Mouse (Mus musculus) hindbrain, embryonic 11.5 days (tissue): ENCODE results near the gene Ero1lb. TPM values are rescaled to one million over a fixed set of nuclear protein-coding genes. Genes with fewer than 3 reads are reported as not detected.

Experiments used
- ATAC-seq: fragments of 200-750 bp; cut with Nextera tagmentation; 2 replicates; pipeline ENCODE4 v1.8.0; 2017; ENCODE audit warnings: mild to moderate bottlenecking, moderate TSS enrichment, moderate library complexity; ENCODE audit not compliant: low FRiP score
- DNase-seq: peaks from one replicate; pipeline ENCODE4 v3.0.0-alpha.2; 2015; ENCODE audit warnings: low spot score
- H3K27ac ChIP-seq: fragments of 300-500 bp; sonication (generic); 2 replicates; pipeline ENCODE4 v1.5.1; 2014; ENCODE audit warnings: mild to moderate bottlenecking, low read depth, low read length
- H3K27me3 ChIP-seq: fragments of 300-500 bp; sonication (generic); 2 replicates; pipeline ENCODE4 v1.6.1; 2014; ENCODE audit warnings: mild to moderate bottlenecking, low read length, moderate library complexity, mixed read lengths; ENCODE audit not compliant: control insufficient read depth, insufficient read depth
- H3K36me3 ChIP-seq: fragments of 300-500 bp; sonication (generic); 2 replicates; pipeline ENCODE4 v1.6.1; 2014; ENCODE audit warnings: mild to moderate bottlenecking, low read length, moderate library complexity, mixed read lengths; ENCODE audit not compliant: control insufficient read depth, insufficient read depth
- H3K4me1 ChIP-seq: fragments of 300-500 bp; sonication (generic); replicated peaks from 2 replicates; pipeline ENCODE4 v1.6.1; 2014; ENCODE audit warnings: low read length, mixed read lengths; ENCODE audit not compliant: control insufficient read depth, insufficient read depth
- H3K4me2 ChIP-seq: fragments of 300-500 bp; sonication (generic); replicated peaks from 2 replicates; pipeline ENCODE4 v1.6.1; 2014; ENCODE audit warnings: mild to moderate bottlenecking, low read depth, low read length
- H3K4me3 ChIP-seq: fragments of 300-500 bp; sonication (generic); 2 replicates; pipeline ENCODE4 v1.5.1; 2014; ENCODE audit warnings: low read depth, low read length
- H3K9ac ChIP-seq: fragments of 300-500 bp; sonication (generic); 2 replicates; pipeline ENCODE4 v1.6.1; 2014; ENCODE audit warnings: low read depth, low read length
- H3K9me3 ChIP-seq: fragments of 300-500 bp; sonication (generic); 2 replicates; pipeline ENCODE4 v1.6.1; 2016; ENCODE audit warnings: low read length; ENCODE audit not compliant: control insufficient read depth
- WGBS: fragments of 180-500 bp; shearing (Covaris S2); extraction: QIAGEN DNeasy Blood & Tissue Kit; methylation state at CpG from one replicate; pipeline ENCODE4 v1.1.7; 2014; 5-methylcytosine and 5-hydroxymethylcytosine counted together
- polyA plus RNA-seq: library from polyadenylated mRNA; unstranded; fragments of >200 nt; fragmentation: Nextera tagmentation; extraction: Ambion mirVana; gene quantifications from 2 replicates; pipeline ENCODE4 v1.2.1, GENCODE M21; 2014

Ero1lb gene
- polyA plus RNA-seq = 13.5 and 13.9 TPM in 2 replicates

- Histone ChIP-seq H3K27me3 (no peaks in the 10 kb centered on the region), H3K9me3 (no peaks in the 10 kb centered on the region), H3K4me1 (0 out of 2 replicates have a peak, but pooled peaks cover 4% of the 10 kb centered on the region), H3K4me3 (peak within 1 kb of the TSS; percentile 49), H3K9ac (peak within 1 kb of the TSS; percentile 51), H3K27ac (no peak within 1 kb of the TSS), H3K4me2 (peak within 1 kb of the TSS; percentile 80), H3K36me3 (no peaks in the 10 kb centered on the region)
- DNase-seq (peak; percentile 100), ATAC-seq (peak; percentile 99)
- under 1% methylated on average over 66 of the region's 73 CpGs for WGBS
Measured at GRCm38 (mm10) chr13:12565621-12566390, at the start of gene Ero1lb. Gene Ero1lb, plus strand, starts transcription at chr13:12565874.

GRCm38 (mm10) chr13:12519371-12519770, 46.3 kb upstream of the Ero1lb start:
- peak; percentile 49 for DNase-seq
- H3K27me3 ChIP-seq = peaks cover 3% of the 10 kb centered on the region; the same call in 1 of the 2 replicates
- H3K4me3 ChIP-seq = peak overlapping the region; percentile 54
- no peaks in the 10 kb centered on the region for H3K4me1 ChIP-seq
- H3K9me3 ChIP-seq = no peaks in the 10 kb centered on the region
- H3K36me3 ChIP-seq = no peaks in the 10 kb centered on the region
- H3K9ac ChIP-seq = 0 out of 2 replicates have a peak overlapping the region, but pooled peaks have one; percentile 41
- peak overlapping the region; percentile 92 for H3K4me2 ChIP-seq
- ATAC-seq = peak; percentile 44; the same call in 1 of the 2 replicates
- WGBS = 5% methylated on average over 18 of the region's 18 CpGs
- H3K27ac ChIP-seq = no peak overlapping the region

DNA sequence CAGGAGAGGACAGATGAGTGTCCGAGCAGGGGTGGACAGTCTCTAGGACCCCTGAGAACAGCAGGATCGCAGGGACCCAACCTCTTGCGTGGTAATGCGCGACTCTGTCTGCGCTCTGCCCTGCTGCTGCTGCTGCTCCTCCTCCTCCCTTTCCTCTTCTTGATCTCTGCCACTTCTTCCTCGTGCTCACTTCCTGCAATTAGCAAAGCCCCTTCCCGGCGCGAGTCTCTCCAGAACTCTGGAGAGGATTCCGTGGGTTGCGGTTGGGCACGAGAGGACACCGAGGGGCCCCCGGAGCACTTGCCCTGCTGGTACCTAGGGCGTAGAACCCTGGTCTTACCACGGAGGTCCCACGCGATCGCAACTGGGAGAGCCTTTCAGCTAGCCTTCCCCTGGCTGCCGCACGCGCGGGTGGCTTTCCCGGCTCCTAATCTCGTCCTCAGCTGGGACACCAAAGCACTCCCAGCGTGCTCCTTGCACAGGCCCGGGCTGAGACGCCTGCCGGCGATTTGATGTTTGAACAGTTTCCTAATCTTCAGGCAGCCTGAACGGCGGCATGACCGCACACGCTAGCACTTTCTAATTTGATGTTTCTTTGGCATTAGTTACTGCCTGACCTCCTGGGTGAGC, 45.6 kb upstream of the Ero1lb start, which contains the start of gene Edaradd:
Gene Edaradd (minus strand): TSS at position 484 of the 630 bp plus-strand sequence.
- no peaks in the 10 kb centered on the region for H3K9me3 ChIP-seq
- WGBS = under 1% methylated on average over 35 of the region's 35 CpGs
- H3K9ac ChIP-seq = peak within 1 kb of the TSS; percentile 57
- peak within 1 kb of the TSS; percentile 54 for H3K4me3 ChIP-seq
- no peak within 1 kb of the TSS for H3K27ac ChIP-seq
- peak within 1 kb of the TSS; percentile 92 for H3K4me2 ChIP-seq
- H3K27me3 ChIP-seq = peaks cover 3% of the 10 kb centered on the region; the same call in 1 of the 2 replicates
- no peaks in the 10 kb centered on the region for H3K36me3 ChIP-seq
- peak; percentile 84 for ATAC-seq
- H3K4me1 ChIP-seq = no peaks in the 10 kb centered on the region
- DNase-seq = peak; percentile 72

GRCm38 (mm10) chr13:12522346-12522745, 43.3 kb upstream of the Ero1lb start:
- Histone ChIP-seq H3K36me3 (no peaks in the 10 kb centered on the region), H3K9me3 (no peaks in the 10 kb centered on the region), H3K4me2 (no peak overlapping the region), H3K9ac (no peak overlapping the region), H3K4me3 (no peak overlapping the region), H3K4me1 (no peaks in the 10 kb centered on the region), H3K27me3 (peaks cover 3% of the 10 kb centered on the region; the same call in 1 of the 2 replicates), H3K27ac (no peak overlapping the region)
- no peak for ATAC-seq
- no peak for DNase-seq

- no peaks in the 10 kb centered on the region for H3K4me1 ChIP-seq
- no peak overlapping the region for H3K4me3 ChIP-seq
- no peak overlapping the region for H3K27ac ChIP-seq
- no peak for ATAC-seq
- 84% methylated on average over 4 of the region's 4 CpGs for WGBS
- no peaks in the 10 kb centered on the region for H3K27me3 ChIP-seq
- no peak overlapping the region for H3K9ac ChIP-seq
- no peak overlapping the region for H3K4me2 ChIP-seq
- H3K36me3 ChIP-seq = no peaks in the 10 kb centered on the region
- DNase-seq = no peak
- H3K9me3 ChIP-seq = no peaks in the 10 kb centered on the region
Measured at GRCm38 (mm10) chr13:12525678-12526077, 40.0 kb upstream of the Ero1lb start.

- 78% methylated on average over 3 of the region's 3 CpGs for WGBS
- no peaks in the 10 kb centered on the region for H3K4me1 ChIP-seq
- no peak overlapping the region for H3K4me2 ChIP-seq
- no peaks in the 10 kb centered on the region for H3K36me3 ChIP-seq
- no peak for ATAC-seq
- no peak overlapping the region for H3K27ac ChIP-seq
- H3K9ac ChIP-seq = no peak overlapping the region
- no peak for DNase-seq
- H3K9me3 ChIP-seq = no peaks in the 10 kb centered on the region
- no peaks in the 10 kb centered on the region for H3K27me3 ChIP-seq
- no peak overlapping the region for H3K4me3 ChIP-seq
Measured at GRCm38 (mm10) chr13:12534628-12535027, 31.0 kb upstream of the Ero1lb start.

GRCm38 (mm10) chr13:12537971-12538370, 27.7 kb upstream of the Ero1lb start:
- Histone ChIP-seq H3K36me3 (no peaks in the 10 kb centered on the region), H3K27me3 (no peaks in the 10 kb centered on the region), H3K9me3 (no peaks in the 10 kb centered on the region), H3K9ac (no peak overlapping the region), H3K4me3 (no peak overlapping the region), H3K27ac (no peak overlapping the region), H3K4me2 (no peak overlapping the region), H3K4me1 (no peaks in the 10 kb centered on the region)
- ATAC-seq = no peak
- no peak for DNase-seq
- WGBS = 73% methylated on average over 6 of the region's 6 CpGs

DNA sequence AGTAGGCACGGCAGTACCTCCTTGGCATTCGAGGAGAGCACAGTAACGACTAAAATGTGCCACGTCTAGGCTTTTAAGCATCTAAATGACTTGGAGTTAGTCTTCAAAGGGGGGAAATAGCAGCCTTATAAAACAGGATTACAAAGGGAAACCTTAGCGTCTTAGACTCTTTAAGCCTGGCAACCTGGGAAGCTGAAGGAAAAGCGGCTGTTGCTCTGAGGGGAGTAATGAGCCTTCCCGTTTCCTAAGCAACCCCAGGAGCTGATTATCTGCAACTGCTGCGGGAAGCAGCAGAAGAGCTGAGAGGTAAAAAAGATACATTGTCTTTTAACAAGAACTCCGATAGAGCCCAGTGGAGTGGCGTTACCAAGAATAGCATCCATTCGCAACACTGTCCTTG, 26.0 kb upstream of the Ero1lb start:
- no peak overlapping the region for H3K4me3 ChIP-seq
- DNase-seq (no peak), ATAC-seq (no peak)
- no peaks in the 10 kb centered on the region for H3K9me3 ChIP-seq
- H3K4me1 ChIP-seq = no peaks in the 10 kb centered on the region
- H3K27me3 ChIP-seq = no peaks in the 10 kb centered on the region
- no peak overlapping the region for H3K27ac ChIP-seq
- H3K36me3 ChIP-seq = no peaks in the 10 kb centered on the region
- no peak overlapping the region for H3K9ac ChIP-seq
- 38% methylated on average over 11 of the region's 11 CpGs for WGBS
- H3K4me2 ChIP-seq = no peak overlapping the region
